Mouse (Mus musculus): ENCODE results near the gene Stub1.

Gene Stub1

GRCm38 (mm10) chr17:25786280-25786679 is 46.9 kb downstream of the Stub1 start, which contains the start of gene Ccdc78:
Gene Ccdc78, plus strand, starts transcription at chr17:25786580.
- no peak for DNase-seq

GRCm38 (mm10) chr17:25785281-25785745 is 47.9 kb downstream of the Stub1 start, which contains the start of gene Haghl:
Gene Haghl, minus strand, starts transcription at chr17:25785673.
- DNase-seq = peak; percentile 96

DNA sequence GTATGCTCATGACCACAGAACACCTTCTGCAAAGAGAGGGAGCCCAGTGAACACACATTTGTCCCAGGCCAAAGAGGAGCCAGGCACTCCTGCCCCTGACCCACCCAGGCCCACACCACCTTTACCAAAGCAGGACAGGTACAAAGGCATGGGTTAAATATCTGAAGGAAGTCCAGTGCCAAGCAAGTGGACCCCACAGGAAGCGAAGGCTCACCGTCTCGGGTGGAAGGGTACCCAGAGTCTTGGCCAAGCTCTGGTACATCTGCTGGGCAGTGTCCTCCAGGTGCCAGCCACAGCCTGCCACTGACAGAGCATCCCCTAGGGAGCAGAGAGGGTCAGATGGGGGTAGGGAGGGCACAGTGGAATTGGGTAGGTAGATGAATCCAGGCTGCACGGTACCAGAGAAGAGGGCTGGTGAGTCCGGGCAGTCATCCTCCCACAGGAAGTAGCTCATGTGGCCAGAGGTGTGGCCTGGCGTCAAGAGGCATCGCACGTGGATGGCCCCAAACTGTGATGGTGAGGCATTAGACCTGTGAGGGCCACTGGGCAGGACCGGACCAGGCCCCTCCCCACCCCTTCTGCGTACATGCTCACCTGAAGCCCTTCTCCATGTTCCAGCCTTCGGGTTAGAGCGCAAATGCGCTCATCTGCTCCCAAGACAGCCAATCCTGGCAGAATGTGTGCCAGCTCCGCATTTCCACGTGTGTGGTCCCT is 49.2 kb downstream of the Stub1 start:
- DNase-seq = no peak

GRCm38 (mm10) chr17:25783086-25783485 is 50.1 kb downstream of the Stub1 start:
- no peak for DNase-seq

- DNase-seq = no peak
Observed at GRCm38 (mm10) chr17:25781339-25781738, 51.9 kb downstream of the Stub1 start.
